Mouse (Mus musculus): ENCODE measurements around the gene Cdc27. TPM values are rescaled to one million over a fixed set of nuclear protein-coding genes. Genes with fewer than 3 reads are reported as not detected.

The Cdc27 gene
- total RNA-seq (2021) = 10 to 100 TPM; 53.2 to 57.8 TPM
- long read RNA-seq, experiment 1, full-length matches to known transcripts = 7 of 16 reads
- long read RNA-seq, experiment 1, partial matches to known transcripts = 2 of 16 reads
- long read RNA-seq, experiment 1, other reads (novel, unspliced or antisense) = 7 of 16 reads
- long read RNA-seq, experiment 2, full-length matches to known transcripts = 8 of 17 reads
- long read RNA-seq, experiment 2, partial matches to known transcripts = 4 of 17 reads
- long read RNA-seq, experiment 2, other reads (novel, unspliced or antisense) = 5 of 17 reads

DNA sequence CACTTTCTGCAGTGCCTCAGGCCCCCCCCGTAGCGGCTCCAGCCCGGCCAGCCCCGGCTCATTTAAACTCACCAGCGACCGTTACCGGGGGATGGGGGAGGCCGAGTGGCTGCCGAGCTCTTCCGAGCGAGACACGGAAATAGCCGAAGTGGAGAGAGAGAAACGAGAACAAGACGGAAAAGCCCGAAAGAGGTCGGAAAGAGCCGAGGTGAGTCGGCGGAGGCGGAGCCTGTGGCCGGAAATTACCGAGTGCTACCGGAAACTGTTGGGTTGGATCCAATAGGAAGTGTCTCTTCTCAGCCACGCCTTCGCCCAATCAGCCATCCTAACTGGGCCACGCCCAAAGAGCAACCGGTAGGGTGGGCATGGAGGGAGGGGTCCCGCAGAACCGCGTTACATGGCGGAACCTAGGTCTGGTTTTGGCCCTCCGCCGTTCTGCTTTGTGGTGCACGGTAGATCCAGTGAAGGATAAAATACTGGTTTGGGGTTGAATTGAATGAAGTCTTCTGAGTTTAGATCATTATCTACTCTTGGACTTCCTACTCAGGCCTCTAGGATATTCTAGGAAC is at the start of gene Cdc27, which contains the start of gene Myl4:
Cdc27 (minus strand) TSS at position 215 of the 569 bp plus-strand sequence.
Myl4 (plus strand) TSS at position 258 of the 569 bp plus-strand sequence.
- peak; percentile 100 for DNase-seq (ENCODE audit: low spot score in 2 of 2)

DNA sequence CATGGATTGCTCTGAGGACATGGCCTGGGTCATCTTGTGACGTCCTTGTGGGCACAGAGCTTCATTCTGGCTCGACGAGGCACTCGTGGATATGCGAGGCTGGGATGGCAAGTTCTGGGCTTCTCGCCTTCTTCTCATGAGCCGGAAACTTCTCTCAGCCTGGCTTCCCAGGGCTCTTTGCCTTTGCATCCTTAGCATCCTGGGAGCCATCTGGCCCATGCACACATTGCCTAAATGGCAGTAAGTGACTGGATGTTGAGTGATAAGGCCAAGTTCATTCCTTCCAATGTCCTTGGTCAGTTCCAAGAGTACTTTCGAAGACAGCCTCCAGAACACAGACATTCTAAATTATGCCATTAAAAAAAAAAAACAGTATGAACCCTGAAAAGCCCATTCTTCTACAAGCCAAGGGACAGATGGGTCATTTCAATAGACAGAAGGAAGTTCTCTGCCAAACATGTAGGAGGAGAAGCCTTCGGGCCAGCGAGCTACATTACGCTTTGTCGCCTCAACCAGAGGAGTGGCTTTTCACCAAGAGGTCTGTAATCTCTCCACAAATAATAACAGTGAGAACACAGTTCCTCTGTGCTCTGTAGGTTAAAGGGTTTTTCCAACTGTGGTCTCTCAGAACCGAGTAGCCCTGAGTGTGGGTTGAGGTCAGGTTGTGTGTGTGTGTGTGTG is 49.0 kb upstream of the Cdc27 start:
- DNase-seq (ENCODE audit: low spot score in 2 of 2) = no peak

DNA sequence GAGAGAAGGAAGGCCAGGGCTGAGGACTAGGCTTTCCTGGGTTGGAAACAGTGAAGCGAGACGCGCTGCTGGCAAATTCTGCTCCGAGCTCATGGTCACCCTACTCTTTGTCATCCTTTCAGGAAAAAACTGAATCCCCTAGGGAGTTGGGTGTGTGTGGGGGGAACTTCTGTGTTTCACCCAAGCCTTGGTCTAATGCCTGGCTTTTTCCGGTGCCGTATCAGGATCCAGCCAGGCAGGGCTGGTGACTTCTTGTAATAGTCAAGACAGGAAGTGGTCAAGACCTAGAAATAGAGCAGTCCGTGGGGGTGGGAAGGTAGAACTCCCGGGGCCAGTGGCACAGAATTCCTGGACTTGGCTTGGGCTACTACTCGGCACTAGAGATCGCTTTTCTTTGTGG is 45.9 kb upstream of the Cdc27 start:
- DNase-seq (ENCODE audit: low spot score in 2 of 2) = no peak

DNA sequence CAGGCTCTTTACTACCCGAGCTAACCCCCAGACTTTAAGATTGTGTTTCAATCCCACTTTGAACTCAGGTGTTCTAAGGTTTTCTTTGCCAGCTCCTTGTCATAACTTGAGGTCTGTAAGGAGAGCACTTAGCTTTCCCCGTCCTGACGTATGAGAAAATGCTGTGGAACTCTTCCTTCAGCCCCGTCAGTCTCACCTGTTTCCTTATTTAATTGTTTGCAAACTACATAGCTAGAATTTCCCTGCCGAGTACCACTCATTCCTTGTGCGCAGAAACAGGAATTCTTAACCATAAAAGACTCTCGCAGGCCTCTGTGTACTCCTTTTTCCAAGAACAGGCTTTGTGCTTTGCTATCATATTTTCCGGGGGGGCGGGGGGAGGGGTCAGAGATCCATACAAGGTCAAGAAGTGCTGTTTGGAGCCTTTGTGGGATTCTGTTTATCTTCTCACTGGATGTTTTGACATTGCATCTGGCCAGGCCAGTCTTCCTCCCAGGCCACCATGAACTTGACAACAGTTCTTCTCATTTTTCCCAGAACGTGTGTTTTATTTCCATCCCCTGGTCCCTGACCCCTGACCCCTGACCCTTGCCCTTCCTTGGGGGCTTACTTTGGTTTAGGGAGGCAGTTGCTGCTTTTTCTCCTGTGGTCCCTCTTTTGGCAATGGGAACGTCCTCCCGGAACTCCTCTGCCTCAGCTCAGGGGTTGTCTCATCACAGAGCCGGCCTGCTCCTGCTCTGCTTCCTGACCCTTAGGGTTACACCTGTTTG is 41.8 kb upstream of the Cdc27 start:
- DNase-seq (ENCODE audit: low spot score in 2 of 2) = no peak

DNA sequence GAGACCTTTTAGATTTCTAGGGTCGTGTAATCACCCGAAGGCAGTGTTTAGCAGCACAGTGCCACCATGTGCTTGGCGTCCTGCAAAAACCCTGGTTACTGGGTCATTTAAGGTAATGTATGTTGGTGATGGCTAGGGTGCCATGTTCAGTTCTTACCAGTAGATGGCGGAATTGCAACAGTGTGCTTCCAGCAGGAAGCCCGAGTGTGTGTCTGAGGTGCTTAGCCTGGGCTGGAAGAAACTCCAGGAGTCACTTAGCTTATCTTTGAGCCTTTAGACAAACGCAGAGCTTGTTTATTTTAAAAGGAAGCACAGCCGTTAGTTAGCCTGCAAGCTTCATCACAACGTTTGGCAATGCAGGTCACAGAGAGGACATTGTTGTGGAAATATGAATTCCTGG is 39.7 kb upstream of the Cdc27 start:
- DNase-seq (ENCODE audit: low spot score in 2 of 2) = peak; percentile 81

DNA sequence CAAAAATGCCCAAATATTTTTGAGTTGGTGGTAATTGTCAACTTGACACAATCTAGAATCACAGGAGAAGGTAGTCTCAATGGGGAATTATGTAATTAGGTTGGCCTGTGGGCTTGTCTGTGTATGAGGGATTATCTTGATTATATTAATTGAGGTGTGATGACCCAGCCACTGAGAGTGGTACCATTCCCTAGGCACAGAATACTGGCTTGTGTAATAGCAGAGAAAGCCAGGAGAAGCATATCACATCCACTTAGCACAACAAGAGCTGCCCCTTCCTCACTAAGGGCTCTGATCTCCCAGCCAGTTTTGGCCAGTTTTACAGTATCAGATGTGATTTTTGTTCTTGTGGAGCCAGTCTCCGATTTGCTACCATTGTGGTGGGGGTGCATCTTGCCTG is 39.1 kb upstream of the Cdc27 start:
- no peak for DNase-seq (ENCODE audit: low spot score in 2 of 2)

DNA sequence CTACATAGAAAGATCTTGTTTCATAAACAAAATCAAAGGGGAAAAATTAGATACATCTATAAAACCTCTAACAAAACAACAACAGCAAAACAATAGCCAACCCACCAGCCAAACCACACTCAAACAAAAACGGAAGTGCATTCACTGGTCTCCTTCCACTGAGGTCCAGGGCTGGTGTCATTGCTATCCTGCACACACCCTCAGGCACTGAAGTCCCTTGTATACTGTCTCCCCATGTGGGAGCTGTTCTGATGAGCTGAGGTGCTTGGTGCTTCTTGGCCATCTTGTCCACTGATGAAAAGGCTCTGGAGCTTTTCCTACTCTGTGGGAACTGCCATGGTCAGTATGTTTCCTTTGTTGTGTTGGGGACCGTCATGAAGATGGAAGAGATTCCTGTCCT is 38.1 kb upstream of the Cdc27 start:
- no peak for DNase-seq (ENCODE audit: low spot score in 2 of 2)

DNA sequence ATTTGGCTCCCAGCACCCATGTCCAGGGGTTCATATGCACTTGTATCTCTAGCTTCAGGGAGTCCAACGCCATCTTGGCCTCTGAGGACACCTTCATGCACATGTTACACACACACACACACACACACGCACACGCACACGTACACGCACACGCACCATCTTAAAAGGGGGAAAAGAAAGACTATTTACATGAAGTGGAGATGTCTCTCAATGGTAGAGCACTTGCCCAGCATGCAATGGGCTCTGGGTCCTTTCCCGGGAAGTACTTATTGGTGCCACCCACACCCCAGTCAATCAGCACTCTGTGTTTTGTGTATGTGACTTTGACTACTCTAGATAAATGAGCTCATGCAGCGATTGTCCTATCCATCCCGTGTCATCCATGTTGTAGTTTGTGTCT is 37.5 kb upstream of the Cdc27 start:
- DNase-seq (ENCODE audit: low spot score in 2 of 2) = no peak

DNA sequence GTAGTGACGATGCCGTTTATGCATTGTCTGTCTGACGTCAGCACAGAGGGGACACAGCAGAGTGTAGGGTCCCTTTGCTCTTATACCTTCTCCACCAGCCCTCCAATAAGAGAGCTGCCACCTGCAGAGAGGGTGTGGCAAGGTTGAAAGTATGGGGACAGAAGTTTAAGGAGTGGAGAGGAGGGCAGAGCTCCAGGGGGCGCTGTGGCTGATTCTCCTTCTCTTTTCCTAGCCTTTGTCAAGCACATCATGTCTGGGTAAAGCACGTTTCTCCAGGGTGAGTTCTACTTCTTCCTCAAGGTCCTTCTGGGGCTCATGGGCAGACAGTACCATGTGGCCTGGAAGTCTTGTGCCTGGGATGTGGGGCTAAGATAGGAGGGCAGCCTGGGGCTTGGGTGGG is 35.1 kb upstream of the Cdc27 start:
- DNase-seq (ENCODE audit: low spot score in 2 of 2) = no peak

DNA sequence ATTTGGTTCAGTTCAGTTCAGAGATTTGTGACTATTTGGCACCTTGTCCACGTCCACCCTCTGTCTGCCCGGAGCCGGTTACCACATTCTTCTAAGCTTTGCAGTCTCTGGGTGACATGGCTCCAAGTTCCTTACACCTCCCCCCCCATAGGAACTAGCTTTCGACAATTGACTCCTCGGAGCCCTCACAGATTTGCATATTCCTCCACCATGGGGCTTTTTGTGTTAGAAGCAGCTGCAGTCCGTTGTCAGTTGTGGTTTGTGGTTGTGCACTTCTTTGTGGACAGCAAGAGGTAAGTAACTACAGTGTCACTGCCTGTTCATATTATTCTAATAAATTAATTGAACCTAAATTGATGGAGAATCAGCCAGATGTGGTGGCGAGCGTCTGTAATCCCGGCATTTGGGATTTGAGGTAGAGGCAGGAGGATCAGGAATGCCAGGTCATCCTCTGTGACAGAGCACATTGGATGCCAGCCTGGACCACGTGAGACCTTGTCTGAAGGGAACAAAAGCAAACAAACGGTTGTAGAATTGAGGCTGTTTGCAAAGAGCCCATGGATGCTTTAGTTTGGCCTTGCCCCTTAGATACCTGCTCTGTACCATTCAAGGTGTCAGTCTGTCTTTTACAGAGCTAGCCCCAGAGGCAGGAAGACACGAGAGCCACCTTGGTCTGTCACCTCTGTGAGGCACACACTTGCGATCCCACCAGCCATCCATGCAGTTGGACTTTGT is 32.4 kb upstream of the Cdc27 start:
- no peak for DNase-seq (ENCODE audit: low spot score in 2 of 2)

DNA sequence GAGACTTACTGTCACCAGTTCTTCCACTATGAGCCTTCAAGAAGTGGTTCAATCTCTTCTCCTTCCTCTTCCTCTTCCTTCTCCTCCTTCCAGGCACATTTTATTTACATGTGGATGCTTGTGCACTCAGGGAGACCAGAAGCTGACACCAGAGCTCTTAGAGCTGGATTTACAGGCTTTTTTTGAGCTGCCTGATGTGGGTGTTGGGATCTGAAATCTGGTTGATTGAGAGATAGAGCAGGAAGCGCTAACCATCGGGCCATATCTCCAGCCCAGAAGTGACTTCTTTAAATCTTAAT is 31.8 kb upstream of the Cdc27 start:
- DNase-seq (ENCODE audit: low spot score in 2 of 2) = no peak

DNA sequence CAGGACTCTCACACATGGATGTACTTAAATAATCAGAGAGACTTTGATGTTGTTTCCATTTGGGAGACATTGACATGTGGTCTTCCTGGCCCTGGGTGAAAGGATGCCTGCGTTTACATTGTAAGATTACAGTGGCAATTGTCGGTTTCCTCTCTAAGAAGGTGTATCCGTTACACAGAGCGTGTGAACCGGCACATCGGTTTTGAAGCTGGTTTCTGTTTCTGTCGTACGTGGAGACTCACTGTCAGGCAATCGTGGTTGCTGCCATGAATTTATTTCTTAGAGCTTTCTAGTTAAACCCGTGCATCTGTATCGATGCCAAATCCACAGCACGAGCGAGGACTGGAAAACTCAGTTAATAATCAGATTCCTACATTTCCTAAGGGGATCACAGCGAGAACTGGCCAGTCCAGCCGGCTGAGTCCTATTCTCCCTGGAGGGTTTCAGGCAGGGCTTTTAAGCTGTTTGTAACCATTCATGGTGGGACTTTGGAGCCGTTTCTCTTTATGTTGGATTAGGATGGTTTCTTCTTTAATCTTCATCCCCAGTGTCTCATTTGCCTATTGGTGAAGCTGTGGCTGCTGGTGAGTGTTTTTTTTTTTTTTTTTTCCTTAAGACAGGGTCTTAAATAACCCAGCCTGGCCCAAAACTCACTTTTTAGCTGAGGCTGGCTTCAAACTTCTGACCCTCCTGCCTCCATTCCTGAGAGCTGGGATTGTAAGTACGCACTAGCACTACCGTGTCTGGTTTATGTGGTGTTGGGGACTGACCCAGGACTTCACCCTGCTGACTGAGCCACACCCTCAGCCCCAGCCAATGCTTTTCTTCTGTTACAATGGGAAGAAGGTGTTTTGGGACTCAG is 31.3 kb upstream of the Cdc27 start:
- no peak for DNase-seq (ENCODE audit: low spot score in 2 of 2)

DNA sequence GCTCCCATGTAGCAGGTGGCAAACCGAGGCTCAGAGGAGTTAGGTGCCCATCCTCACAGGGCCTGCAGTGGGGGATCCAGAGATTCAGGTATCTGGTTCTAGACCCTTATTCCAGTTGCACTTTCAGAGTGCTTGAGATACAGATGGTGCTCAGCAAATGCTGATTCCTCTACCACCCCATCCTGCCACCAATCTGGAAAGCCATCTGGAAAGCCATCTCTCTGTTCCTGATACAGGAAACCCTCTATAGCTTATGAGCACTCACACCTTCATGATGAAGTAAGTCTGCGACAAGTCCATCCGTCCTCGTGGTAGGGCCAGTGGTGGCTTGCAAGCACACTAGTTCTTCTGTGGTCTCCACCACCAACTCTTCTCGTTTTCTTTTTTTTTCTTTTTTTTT is 30.2 kb upstream of the Cdc27 start:
- no peak for DNase-seq (ENCODE audit: low spot score in 2 of 2)

DNA sequence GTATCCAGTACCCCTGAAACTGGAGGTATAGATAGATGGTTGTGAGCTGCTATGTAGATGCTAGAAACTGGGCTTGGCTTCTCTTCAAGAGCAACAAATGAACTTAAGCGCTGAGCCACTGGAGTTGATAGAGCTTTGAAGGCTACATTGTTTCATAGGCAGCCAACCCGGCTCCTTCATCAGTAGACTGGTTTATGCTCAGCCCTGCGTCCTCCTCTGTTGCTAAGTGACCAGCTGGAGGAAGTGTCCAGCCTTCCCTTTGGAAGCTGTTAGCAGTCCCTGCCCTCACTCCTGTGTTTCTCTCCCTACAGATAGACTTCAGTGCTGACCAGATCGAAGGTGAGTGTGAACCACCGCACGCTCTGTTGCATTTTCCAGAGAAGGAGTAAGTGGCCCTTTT is 29.7 kb upstream of the Cdc27 start:
- DNase-seq (ENCODE audit: low spot score in 2 of 2) = no peak

DNA sequence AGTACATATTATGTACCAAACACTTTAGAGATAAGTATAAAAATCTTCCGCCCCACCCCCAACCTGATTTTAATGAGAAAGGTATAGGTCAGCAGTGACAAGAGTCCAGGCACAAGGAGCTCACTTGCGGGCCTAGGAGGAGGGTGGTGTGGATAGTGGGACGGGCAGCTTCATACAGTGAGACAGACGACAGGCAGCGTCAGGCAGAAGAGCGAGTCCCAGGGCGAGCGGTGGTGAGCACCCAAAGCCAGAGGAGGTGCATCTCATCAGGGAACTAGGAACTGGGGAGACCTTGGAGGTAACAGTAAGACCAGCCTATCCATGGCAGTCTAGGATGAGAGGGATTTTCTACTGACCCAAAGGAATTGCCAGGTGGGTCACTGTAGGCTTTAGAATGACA is 29.2 kb upstream of the Cdc27 start:
- no peak for DNase-seq (ENCODE audit: low spot score in 2 of 2)

DNA sequence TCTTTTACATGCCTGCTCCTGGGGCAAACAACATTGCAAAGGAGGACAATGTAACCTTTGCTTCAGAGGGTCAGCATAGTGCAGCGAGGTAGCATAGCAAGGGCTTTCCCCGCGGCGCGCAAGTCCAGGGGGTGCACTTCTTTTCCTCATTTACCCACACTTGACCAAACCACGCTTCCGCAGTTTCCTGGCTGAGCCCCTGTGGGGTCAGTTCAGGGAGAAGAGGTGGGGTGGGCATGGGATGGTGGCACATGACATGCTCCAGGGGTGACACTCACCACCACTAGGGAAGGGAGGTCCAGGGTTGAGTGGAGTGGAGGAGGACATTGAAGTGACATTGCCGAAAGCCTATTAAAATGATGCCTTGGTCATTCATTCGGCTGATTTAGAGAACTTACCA is 28.7 kb upstream of the Cdc27 start:
- DNase-seq (ENCODE audit: low spot score in 2 of 2) = no peak

DNA sequence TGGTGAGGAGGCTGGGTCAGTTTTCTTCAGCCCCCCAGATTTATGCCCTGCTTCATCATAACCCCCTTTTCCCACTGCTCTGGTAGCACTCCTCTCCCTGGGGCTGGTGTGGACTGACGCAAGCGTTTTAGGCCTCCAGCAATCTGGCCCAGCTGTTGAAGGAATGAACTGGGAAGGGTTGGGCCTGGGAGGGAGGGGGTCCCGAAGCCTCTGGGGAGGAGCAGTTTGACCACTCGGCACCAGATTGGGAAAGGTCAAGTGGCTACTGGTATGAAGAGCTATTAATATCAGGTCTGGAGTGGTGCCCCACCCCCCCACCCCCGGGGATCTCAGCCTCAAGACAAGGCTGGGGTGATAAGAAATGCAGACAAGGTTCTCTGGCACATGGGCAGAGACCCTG is 27.7 kb upstream of the Cdc27 start:
- no peak for DNase-seq (ENCODE audit: low spot score in 2 of 2)

DNA sequence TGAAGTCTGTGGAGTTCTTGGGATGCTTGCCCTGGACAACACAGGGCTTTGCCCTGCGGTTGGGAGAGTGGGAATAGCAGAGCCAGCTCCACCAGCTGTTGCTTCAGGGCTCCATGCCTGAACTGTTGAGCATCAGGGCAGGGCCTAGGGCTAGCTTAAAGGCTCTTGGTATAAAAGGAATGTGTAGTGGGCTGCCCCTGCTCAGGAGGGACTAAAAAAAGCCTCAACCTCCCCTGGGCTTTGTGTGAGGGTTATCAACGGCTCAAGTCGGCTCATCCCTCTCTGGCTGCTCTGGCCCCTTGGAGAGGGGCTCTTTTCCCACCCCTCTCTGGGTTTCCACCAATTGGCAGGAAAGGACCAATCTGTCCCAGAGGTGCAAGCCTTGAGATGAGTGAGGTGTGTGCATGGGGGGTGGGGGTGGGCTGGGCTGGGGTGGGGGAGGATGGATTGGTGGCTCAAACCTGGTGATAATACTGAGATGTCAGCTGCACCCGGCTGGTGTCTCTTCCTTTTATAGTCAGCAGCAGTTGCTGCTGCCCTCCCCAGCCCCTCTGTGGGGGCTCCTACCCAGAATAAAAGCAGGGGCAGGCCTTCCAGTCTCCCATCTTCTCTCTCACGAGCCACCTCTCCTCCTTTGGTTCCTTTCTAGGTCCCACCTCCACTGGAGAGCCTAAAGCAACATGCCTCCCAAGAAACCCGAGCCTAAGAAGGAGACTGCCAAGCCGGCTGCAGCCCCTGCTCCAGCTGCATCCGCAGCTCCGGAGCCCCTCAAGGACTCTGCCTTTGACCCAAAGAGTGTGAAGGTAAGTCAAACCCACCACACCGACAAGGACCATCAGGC is 26.6 kb upstream of the Cdc27 start:
- no peak for DNase-seq (ENCODE audit: low spot score in 2 of 2)

DNA sequence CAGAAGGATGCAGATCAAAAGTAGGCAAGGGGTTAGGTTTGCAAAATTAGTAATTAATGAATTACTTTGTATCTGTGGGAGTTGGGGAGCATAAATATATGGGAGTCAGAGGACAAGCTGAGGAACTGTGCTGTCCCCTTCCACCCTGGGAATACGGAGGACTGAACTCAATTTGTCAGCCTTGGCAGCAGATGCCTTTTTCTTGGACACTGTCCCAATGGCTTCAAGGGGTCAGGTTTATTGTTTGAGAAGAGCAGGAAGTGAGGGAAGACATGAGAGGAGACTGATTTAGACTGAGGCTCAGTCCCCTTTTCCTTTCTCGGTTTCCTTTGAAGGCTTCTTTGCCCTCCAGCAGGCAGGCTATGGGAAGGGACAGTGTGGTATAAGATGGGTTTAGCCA is 22.1 kb upstream of the Cdc27 start:
- no peak for DNase-seq (ENCODE audit: low spot score in 2 of 2)

DNA sequence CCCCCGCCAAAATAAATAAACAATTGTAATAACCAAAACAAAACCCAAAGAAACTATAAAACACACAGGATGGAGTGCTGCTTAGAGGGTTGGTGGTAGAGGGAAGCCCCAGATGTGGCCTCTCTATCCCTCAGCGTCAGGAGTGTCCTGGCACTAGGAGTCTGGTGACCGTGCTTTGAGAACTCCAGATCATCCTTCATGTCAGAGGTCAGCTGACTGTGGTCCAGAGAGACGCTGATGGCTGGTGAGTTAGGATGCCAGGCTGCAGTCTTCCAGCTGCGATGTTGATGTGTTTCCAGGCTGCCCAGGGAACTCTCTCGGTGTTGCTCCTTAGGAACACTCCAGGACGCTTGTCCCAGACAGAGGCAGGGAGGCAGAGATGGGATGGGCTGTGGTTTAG is 21.7 kb upstream of the Cdc27 start:
- no peak for DNase-seq (ENCODE audit: low spot score in 2 of 2)
